Mouse (Mus musculus): ENCODE data around the gene Iqcn. TPM values are rescaled to one million over a fixed set of nuclear protein-coding genes. Genes with fewer than 3 reads are reported as not detected.

Iqcn gene
- total RNA-seq (2023) = 10 to 100 TPM; 19.0 to 55.4 TPM

DNA sequence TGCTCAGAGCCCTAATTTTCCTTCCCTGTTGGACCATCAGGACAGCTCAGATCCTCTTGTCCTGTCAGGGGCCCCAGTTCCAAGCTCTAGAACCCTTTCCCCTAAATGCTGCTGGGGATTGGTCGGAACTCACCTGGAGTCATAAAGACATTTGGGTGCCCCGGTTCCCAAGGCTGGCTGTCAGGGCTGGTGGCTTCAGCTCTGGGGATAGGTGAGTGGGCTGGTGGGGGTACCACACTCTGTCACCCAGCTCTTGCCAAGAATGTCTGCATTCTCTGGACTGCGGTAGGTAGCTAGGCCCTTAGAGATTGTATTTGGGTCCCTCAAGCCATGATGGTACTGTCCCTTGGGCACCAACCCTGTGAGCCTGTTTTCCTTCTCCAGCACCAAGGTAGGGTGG lies at the start of gene Iqcn:
Iqcn (plus strand) TSS at position 171 of the 400 bp plus-strand sequence.

DNA sequence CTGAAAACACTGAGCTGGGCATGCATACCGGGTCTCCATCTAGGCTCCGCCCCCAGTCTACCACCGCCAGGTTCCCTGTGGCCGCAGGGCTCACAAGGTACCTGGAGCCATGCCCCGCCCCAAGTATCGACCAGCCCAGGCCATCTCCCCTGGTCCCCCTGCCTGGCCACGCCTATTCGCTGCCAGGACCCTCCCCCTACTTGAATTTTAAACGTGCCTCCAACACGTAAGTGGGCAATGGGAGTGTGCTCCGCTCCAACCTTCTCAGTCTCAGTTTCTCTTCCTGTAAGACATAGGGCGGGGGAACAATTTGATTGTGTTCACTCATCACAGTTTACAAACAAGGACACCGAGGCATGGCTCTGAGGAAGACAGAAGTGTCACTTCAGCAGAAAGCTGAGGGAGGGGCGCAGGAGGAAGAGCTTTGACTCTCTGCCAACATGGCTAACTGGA lies 43.0 kb upstream of the Iqcn start, which contains the start of gene Pgpep1:
Pgpep1 (minus strand) TSS at position 116 of the 453 bp plus-strand sequence.

GRCm38 (mm10) chr8:70673079-70673856 lies 30.0 kb upstream of the Iqcn start, which contains the start of gene Lsm4:
Gene Lsm4, plus strand, starts transcription at chr8:70673248.

GRCm38 (mm10) chr8:70698310-70699109 lies 4.7 kb upstream of the Iqcn start, which contains the start of gene Jund:
Gene Jund, plus strand, starts transcription at chr8:70698949.

GRCm38 (mm10) chr8:70718297-70718696 lies 15.0 kb downstream of the Iqcn start, which contains the start of gene Gm3336:
Gene Gm3336, plus strand, starts transcription at chr8:70718543.

DNA sequence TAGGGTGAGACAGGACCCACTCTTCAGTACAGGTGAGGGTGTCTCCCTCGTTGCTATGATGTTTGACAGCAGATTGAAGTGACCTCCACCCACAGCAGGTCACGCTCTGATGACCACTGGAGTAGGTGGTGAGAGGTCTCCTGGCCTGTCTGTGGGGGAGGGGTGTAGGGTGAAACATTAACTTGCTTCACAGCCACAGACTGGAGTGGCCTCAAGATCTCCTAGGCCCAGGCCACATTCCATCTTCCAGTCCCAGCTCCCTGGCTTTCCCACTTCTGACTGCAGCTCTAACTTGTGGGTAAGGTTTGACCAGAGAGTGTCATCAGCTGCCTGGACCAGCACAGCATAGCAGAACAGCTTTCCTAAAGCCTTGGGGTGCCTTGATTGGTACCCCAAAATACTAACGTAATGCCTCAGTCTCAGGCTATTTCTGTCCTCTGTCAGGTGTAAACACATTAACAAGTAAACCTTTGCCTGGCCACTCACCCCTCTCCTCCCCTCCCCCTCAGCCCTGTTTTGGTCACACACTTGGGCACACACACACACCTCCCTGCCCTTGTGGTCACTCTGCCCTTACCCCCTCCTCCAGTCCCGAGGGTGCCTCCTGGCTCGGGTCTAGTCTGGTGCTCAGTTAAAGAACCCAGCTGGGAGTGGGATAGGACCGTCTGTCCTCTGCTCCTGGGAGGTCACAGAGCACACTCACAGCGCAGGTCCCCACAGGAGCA lies 20.4 kb downstream of the Iqcn start, which contains the start of gene Pde4c:
Pde4c (plus strand) TSS at position 235 of the 725 bp plus-strand sequence.

DNA sequence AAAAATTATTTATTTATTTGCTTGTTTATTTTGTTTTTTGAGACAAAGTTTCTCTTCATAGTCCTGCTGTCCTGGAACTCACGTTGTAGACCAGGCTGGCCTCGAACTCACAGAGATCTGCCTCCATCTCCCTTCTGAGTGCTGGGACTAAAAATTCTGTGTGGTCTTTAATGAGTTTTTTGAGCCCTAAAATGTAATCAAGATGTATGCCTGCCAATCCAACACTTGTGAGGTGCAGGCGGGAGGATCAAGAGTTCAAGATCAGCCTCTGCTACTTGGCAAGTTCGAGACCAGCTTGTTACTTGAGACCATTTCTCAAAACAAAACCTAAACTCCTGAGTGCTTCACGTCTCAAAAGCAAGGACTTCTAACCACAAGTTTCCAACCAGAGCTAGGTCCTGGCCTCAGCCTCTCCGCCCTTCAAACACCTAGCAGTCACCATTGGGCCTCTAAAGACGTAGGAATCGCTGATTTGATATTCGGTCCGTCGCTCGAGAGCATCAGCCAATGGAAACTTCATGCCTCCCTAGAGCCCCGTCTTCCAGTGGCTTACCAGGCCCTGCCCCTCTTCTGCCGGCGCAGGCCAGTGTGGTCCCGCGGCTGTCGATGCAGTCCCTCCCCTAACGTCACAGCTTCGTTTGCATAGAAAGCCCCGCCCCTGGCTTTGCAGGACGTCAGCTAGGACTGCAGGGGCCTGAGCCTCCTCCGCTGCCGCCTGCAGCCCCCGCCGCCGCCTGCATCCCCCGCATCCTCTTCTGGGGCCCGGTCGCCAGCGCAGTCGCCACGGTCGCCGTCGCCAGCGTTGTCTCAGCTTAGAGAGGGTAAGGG lies 51.0 kb downstream of the Iqcn start, which contains the start of gene Rab3a:
Rab3a (plus strand) TSS at position 637 of the 828 bp plus-strand sequence.

DNA sequence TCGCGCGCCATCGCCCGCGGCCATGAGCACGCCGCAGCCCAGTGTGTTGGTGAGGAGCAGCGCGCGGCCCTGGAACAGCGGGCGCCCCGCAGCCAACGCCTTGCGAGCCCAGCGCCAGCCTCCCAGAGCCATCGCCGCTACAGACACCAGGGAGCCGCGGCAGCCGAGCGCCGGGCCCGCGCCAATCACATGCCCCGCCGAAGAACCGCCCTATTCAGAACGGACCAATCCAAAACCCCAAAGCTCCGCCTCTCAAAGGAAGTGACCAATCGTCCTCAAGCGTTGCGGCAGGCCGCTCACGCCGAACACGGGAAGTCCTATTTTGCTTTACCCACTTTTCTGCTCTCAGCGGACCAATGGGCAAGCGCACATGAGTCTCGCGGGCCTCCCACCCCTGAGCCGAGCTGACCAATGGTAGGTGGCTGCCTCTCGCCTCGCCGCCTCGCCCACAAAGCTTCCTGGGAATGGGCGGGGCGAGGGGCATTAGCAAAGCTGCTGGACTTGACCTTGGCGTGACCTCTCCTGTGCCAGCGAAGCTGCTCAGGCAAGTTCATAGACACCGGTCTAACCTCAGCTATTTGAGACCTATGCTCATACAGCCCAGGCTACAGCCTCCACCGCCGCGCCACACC lies 57.6 kb downstream of the Iqcn start, which contains the start of gene Mpv17l2:
Mpv17l2 (minus strand) TSS at position 172 of the 632 bp plus-strand sequence.

Other genes starting within 250 kb of the Iqcn start
- gene Klhl26, start 226.5 kb upstream of the Iqcn start, total RNA-seq (2023) = 10 to 100 TPM in 1 of 2 experiments, 1 to 10 TPM in 1; 8.7 to 11.8 TPM
- gene Tmem59l, start 216.1 kb upstream of the Iqcn start, total RNA-seq (2023) = not detected
- gene Crlf1, start 210.3 kb upstream of the Iqcn start, total RNA-seq (2023) = under 1 TPM in 1 of 2 experiments, not detected in 1; 0.44 TPM
- gene Rex1bd, start 196.7 kb upstream of the Iqcn start, total RNA-seq (2023) = 10 to 100 TPM; 37.6 to 48.4 TPM
- gene Uba52, start 192.7 kb upstream of the Iqcn start, total RNA-seq (2023) = 1,000 to 10,000 TPM; 2,722 to 2,902 TPM
- 100 to 1,000 TPM; 269 TPM for gene Fkbp8, start 175.7 kb upstream of the Iqcn start, total RNA-seq (2023)
- 10 to 100 TPM; 60.6 to 70.4 TPM for gene Kxd1, start 175.5 kb upstream of the Iqcn start, total RNA-seq (2023)
- gene Ell, start 164.0 kb upstream of the Iqcn start, total RNA-seq (2023) = 10 to 100 TPM; 28.8 to 33.6 TPM
- 10 to 100 TPM; 91.5 to 93.5 TPM for gene Isyna1, start 109.1 kb upstream of the Iqcn start, total RNA-seq (2023)
- gene Ssbp4, start 94.6 kb upstream of the Iqcn start, total RNA-seq (2023) = 10 to 100 TPM; 41.8 to 66.9 TPM
- gene Lrrc25, start 87.3 kb upstream of the Iqcn start, total RNA-seq (2023) = 1 to 10 TPM; 7.7 to 7.8 TPM
- not detected for gene Gdf15, start 71.0 kb upstream of the Iqcn start, total RNA-seq (2023)
- gene Pgpep1, start 43.1 kb upstream of the Iqcn start, total RNA-seq (2023) = 10 to 100 TPM; 14.3 to 16.2 TPM
- gene Lsm4, start 30.2 kb upstream of the Iqcn start, total RNA-seq (2023) = 100 to 1,000 TPM; 114 to 117 TPM
- 1,000 to 10,000 TPM; 1,149 to 1,767 TPM for gene Jund, start 4.5 kb upstream of the Iqcn start, total RNA-seq (2023)
- not detected for gene Gm3336, start 15.1 kb downstream of the Iqcn start, total RNA-seq (2023)
- gene Pde4c, start 20.3 kb downstream of the Iqcn start, total RNA-seq (2023) = 1 to 10 TPM; 3.8 to 4.3 TPM
- gene Rab3a, start 51.2 kb downstream of the Iqcn start, total RNA-seq (2023) = 10 to 100 TPM; 11.7 to 14.5 TPM
- gene Mpv17l2, start 57.5 kb downstream of the Iqcn start, total RNA-seq (2023) = 10 to 100 TPM; 24.5 to 25.5 TPM
- 10 to 100 TPM; 26.3 to 27.3 TPM for gene Pik3r2, start 73.3 kb downstream of the Iqcn start, total RNA-seq (2023)
- gene Mast3, start 101.6 kb downstream of the Iqcn start, total RNA-seq (2023) = 100 to 1,000 TPM; 196 to 209 TPM
- under 1 TPM in 1 of 2 experiments, not detected in 1; 0.55 TPM for gene Il12rb1, start 105.0 kb downstream of the Iqcn start, total RNA-seq (2023)
- 10 to 100 TPM; 22.2 to 25.6 TPM for gene Arrdc2, start 136.3 kb downstream of the Iqcn start, total RNA-seq (2023)
- gene Kcnn1, start 159.8 kb downstream of the Iqcn start, total RNA-seq (2023) = not detected
- gene Ccdc124, start 170.5 kb downstream of the Iqcn start, total RNA-seq (2023) = 10 to 100 TPM; 40.9 to 42.3 TPM
- gene Slc5a5, start 189.3 kb downstream of the Iqcn start, total RNA-seq (2023) = not detected
- 1,000 to 10,000 TPM; 3,871 to 4,029 TPM for gene Rpl18a, start 194.0 kb downstream of the Iqcn start, total RNA-seq (2023)
- 10 to 100 TPM; 64.6 to 71.3 TPM for gene Map1s, start 202.5 kb downstream of the Iqcn start, total RNA-seq (2023)

All from B cell, adult 67 days (primary cell).